Mouse (Mus musculus): Measurements from ENCODE around the gene Sowahd. TPM values are rescaled to one million over a fixed set of nuclear protein-coding genes. Genes with fewer than 3 reads are reported as not detected.

Sowahd gene
- total RNA-seq, 2 experiments from 2014 or later: not detected

DNA sequence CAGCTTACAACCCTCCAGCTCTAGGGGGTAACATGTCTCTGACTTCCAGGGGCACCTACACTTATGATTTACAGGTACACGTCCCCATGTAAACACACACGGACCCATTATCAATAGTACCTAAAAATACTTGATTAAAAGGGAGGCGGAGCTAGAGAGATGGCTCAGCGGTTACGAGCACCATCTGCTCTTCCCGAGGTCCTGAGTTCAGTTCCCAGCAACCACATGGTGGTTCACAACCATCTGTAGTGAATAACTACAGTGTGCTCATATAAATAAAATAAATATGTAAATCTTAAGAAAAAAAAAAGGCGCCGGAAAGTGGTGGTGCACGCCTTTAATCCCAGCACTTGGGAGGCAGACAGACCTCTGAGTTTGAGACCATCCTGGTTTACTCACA, 37.0 kb downstream of the Sowahd start:
- intact Hi-C loops (cut with DNase I): loop anchor here (10.0 kb wide), 1 partner anchor 461 kb away; no protein-coding TSS in a partner anchor
- DNase-seq: no peak

DNA sequence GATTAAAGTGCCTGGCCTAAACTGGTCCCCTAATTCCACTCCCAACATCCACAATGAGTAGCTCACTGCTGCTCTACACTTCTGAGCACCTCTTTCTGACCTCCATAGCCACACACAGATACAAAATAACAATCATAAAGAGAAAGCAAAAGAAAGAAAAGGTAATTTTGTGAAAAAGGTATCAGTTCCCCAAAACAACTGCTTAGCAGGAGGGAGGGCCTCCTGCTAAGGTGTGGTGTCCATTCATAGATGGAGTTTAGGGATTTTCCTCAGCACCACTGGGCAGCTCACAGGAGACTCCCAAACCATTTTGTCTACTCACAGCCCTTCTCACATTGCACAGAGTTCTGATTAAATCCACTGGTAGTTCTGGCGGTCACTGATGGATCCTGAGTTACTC, 40.1 kb downstream of the Sowahd start:
- intact Hi-C loops (cut with DNase I): loop anchor here (10.0 kb wide), 1 partner anchor 464 kb away; no protein-coding TSS in a partner anchor
- no peak for DNase-seq

DNA sequence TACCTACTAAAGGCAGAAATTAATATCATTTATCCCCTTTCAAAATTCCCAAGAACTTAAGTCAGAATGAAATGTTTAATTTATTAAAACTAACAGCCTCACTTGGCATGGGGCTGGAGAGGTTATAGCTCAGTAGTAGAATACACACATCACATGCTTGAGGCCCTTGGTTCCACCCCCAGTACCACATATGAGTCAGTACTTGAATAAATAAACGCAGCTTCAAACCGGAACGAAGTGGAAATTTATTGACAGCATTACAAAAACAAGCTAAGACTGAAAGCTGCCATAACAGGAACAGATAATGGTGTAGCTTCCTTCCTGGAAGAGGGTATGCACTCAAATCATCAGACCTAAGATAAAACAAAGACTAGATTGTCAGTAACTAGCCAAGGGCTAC, 42.8 kb downstream of the Sowahd start:
- intact Hi-C loops (cut with DNase I): no loop called here
- DNase-seq: no peak

DNA sequence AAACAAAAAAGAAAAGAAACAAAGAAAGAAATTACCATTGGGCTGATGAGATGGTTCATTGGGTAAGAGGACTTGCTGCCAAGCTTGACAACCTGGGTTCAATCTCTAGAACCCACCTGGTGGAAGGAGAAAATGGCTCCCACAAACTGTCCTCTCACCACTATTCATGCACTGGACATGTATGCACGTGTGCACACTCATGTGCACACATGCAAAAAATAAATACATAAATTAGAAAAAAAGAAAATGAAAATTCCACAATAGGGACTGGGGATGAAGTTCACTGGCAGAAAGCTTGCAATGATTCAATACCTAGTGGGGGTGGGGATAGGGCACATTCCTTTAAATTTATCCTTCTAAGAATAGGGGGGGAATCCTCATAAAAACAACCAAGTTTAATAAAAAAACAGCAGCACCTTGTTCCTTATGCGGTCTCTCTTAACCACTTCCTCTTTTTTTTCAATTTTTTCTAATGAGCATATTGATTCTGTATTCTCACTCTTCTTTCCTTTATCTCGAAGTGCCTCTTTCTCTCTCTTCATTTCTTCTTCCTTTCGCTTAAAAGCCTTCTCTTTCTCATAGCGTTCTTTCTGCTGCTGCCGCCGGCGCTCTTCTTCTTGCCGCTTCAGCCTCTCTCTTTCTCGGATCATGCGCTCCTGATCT, 46.6 kb downstream of the Sowahd start:
- DNase-seq: no peak
- intact Hi-C loops (cut with DNase I): no loop called here

DNA sequence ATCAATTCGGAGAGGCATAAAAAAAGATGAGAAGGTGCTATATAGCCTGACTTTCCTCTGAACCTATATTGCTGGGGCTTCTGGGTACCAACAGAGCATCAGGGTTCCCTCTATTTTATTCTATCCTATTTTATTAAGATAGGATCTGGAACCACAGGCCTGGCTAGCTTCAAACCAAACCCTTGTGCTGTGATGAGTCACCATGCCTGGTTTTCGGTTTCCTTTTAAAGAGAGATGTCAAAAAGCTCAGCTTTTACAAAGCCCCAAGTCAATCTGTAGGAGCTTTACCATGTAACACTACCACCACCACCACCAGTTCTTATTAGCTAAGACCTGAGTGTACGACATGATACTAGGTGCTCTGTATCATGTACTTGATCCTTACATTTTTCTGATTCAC, 50.0 kb downstream of the Sowahd start:
- DNase-seq: no peak
- intact Hi-C loops (cut with DNase I): no loop called here

Other genes starting within 250 kb of the Sowahd start
- 10 to 100 TPM; 57.2 to 60.3 TPM for gene Ube2a, start 174.9 kb upstream of the Sowahd start, total RNA-seq (2021)
- 10 to 100 TPM; 25.6 to 26.5 TPM for gene C330007P06Rik, start 174.7 kb upstream of the Sowahd start, total RNA-seq (2021)
- 10 to 100 TPM; 26.0 to 26.7 TPM for gene Nkrf, start 145.9 kb upstream of the Sowahd start, total RNA-seq (2021)
- 10 to 100 TPM; 91.6 to 96.5 TPM for gene Sept6, start 57.1 kb upstream of the Sowahd start, total RNA-seq (2021)
- 100 to 1,000 TPM; 500 to 550 TPM for gene Rpl39, start 36.6 kb downstream of the Sowahd start, total RNA-seq (2021)
- 10 to 100 TPM; 23.2 to 27.6 TPM for gene Upf3b, start 61.5 kb downstream of the Sowahd start, total RNA-seq (2021)
- 10 to 100 TPM; 19.8 to 25.8 TPM for gene Nkap, start 78.0 kb downstream of the Sowahd start, total RNA-seq (2021)
- under 1 TPM in 1 of 2 experiments, not detected in 1; 0.20 TPM for gene Akap14, start 120.0 kb downstream of the Sowahd start, total RNA-seq (2021)
- gene Ndufa1, start 142.3 kb downstream of the Sowahd start, total RNA-seq (2021): 100 to 1,000 TPM; 159 to 172 TPM
- 1 to 10 TPM; 8.8 to 9.0 TPM for gene Rnf113a1, start 142.4 kb downstream of the Sowahd start, total RNA-seq (2021)
- not detected for gene Gm9, start 162.2 kb downstream of the Sowahd start, total RNA-seq (2021)
- not detected for gene Rhox1, start 173.4 kb downstream of the Sowahd start, total RNA-seq (2021)
- gene Rhox2a, start 196.1 kb downstream of the Sowahd start, total RNA-seq (2021): not detected
- gene Rhox3a, start 201.1 kb downstream of the Sowahd start, total RNA-seq (2021): not detected
- gene Rhox4a, start 216.5 kb downstream of the Sowahd start, total RNA-seq (2021): not detected